Mouse (Mus musculus) liver, adult 2 months (tissue): ENCODE results near the gene 9130019O22Rik.

ENCODE experiments used
- CTCF ChIP-seq: fragments of 200-500 bp; IDR thresholded peaks from 2 replicates; pipeline ENCODE4 v1.5.1; 2011; ENCODE audit warnings: low read depth, low read length, control low read depth
- POLR2A ChIP-seq: fragments of 200-500 bp; IDR thresholded peaks from 2 replicates; pipeline ENCODE4 v1.6.1; 2011; ENCODE audit warnings: low read length, control low read depth; ENCODE audit not compliant: insufficient read depth; ENCODE audit errors: extremely low read depth

DNA sequence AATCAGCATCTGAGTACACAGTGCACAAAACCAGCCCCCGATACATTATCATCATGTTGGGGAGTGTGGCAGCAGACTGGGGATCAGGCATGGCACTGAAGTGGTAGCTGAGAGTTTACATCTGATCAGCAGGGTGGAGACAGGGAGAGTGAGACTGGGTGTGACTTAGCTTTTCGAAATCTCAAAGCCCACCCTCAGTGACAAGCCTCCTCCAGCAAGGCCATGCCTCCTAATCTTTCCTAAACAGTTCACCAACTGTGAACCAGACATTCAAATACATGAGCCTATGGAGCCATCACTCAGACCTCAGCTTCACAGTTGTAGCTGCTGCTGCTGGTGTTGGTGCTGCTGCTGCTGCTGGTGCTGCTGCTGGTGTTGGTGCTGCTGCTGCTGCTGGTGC is 24.5 kb upstream of the 9130019O22Rik start:
- no peak for TF ChIP-seq CTCF
- no peak for TF ChIP-seq POLR2A
